Mouse (Mus musculus) C2C12 (cell line): ENCODE results near the gene Nipsnap2.

ENCODE experiments used
- CEBPB ChIP-seq: IDR thresholded peaks from one replicate; pipeline ENCODE4 v1.6.1; 2011; ENCODE audit warnings: low read depth, mild to moderate bottlenecking, control low read depth, moderate library complexity
- CTCF ChIP-seq: IDR thresholded peaks from one replicate; pipeline ENCODE4 v1.5.1; 2011; ENCODE audit not compliant: control insufficient read depth, insufficient read depth, insufficient read length
- FOSL1 ChIP-seq: IDR thresholded peaks from one replicate; pipeline ENCODE4 v1.8.0; 2011; ENCODE audit warnings: mild to moderate bottlenecking, low read length; ENCODE audit not compliant: poor library complexity, insufficient read depth, severe bottlenecking
- MAX ChIP-seq: IDR thresholded peaks from one replicate; pipeline ENCODE4 v1.6.1; 2011; ENCODE audit warnings: mild to moderate bottlenecking, control low read depth
- MYOD1 ChIP-seq: IDR thresholded peaks from one replicate; pipeline ENCODE4 v1.6.1; 2011; ENCODE audit warnings: low read depth; ENCODE audit not compliant: control insufficient read depth, insufficient read length
- MYOG ChIP-seq: IDR thresholded peaks from one replicate; pipeline ENCODE4 v1.6.1; 2011; ENCODE audit not compliant: control insufficient read depth, insufficient read length; ENCODE audit errors: extremely low read depth
- USF1 ChIP-seq: IDR thresholded peaks from one replicate; pipeline ENCODE4 v1.6.1; 2011; ENCODE audit warnings: low read depth, mild to moderate bottlenecking, control low read depth, moderate library complexity

- no peak for TF ChIP-seq MAX
- no peak for TF ChIP-seq CTCF
- no peak for TF ChIP-seq CEBPB
- TF ChIP-seq MYOG: no peak
- TF ChIP-seq MYOD1: no peak
- TF ChIP-seq FOSL1: no peak
- TF ChIP-seq USF1: no peak
Measured at GRCm38 (mm10) chr5:129770443-129771355, 45.8 kb downstream of the Nipsnap2 start.
